Mouse (Mus musculus): ENCODE measurements around the gene Mrtfb. TPM values are rescaled to one million over a fixed set of nuclear protein-coding genes. Genes with fewer than 3 reads are reported as not detected.
"Not testable (repeated sequence)": the region's sequence is repeated elsewhere in the genome, so short reads cannot be mapped to it uniquely, and the experiment has no call there.

Mrtfb gene
- total RNA-seq, 2 experiments from 2014 or later: 23.7 to 24.0 TPM

GRCm38 (mm10) chr16:13269426-13269825, 13.1 kb downstream of the Mrtfb start:
- no peak for DNase-seq (ENCODE audit: low spot score)

DNA sequence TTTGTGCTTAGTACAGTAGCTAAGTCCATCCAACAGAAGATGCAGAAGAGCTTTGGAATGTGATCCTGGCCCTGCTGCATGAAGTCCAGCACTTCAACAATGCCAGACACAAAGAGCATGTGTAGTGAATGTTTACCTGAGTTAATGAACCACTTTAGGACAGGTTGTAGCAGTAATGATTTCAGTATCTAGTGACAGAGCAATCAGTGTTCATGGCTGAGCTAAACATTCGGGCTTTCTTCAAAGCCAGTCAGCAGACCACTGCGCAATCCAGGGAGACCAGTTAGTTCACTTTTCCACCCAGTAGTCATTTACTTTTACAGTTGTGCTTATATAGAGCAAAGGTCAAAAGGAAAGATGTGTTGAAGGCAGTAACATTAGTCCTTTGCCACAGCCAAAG, 20.0 kb downstream of the Mrtfb start:
- DNase-seq (ENCODE audit: low spot score): no peak

DNA sequence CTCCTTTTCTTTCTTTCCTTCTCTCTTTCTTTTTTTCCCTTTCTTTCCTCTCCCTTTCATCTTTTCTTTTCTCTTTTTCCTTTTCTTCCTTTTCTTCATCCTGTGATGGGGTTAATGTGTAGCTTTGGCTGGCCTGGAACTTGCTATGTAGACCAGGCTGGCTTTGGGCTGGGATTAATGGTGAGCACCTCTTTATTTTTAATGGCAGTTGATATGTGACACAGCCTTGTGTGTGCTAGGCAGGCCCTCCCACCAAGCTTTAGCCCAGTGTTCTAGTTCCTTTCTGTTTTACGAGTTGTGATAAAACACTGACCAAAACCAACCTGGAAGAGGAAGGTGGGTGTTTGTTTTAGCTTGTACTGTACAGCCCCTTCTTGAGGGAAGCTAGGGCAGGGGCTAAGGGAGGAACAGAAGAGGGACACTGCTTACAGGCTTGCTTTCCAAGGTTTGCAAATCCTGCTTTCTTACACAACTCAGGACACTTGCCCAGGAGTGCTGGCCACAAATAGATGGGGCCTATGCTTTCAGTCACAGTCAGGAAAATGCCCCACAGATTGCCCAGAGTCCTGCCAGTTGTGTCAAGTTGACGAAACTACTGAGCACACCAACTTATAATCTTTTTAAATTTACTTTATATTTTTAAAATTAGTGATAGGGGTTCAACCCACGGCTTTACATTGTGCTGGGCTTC, 20.6 kb downstream of the Mrtfb start:
- DNase-seq (ENCODE audit: low spot score): peak; percentile 49

- DNase-seq (ENCODE audit: low spot score): not testable (repeated sequence)
Observed at GRCm38 (mm10) chr16:13286425-13286824, 30.1 kb downstream of the Mrtfb start.

GRCm38 (mm10) chr16:13297860-13298259, 41.6 kb downstream of the Mrtfb start:
- DNase-seq (ENCODE audit: low spot score): no peak

GRCm38 (mm10) chr16:13298991-13299390, 42.7 kb downstream of the Mrtfb start:
- no peak for DNase-seq (ENCODE audit: low spot score)

GRCm38 (mm10) chr16:13306065-13306695, 49.9 kb downstream of the Mrtfb start:
- no peak for DNase-seq (ENCODE audit: low spot score)

GRCm38 (mm10) chr16:13310096-13310683, 53.9 kb downstream of the Mrtfb start:
- DNase-seq (ENCODE audit: low spot score): no peak

- DNase-seq (ENCODE audit: low spot score): no peak
Observed at GRCm38 (mm10) chr16:13311374-13311773, 55.1 kb downstream of the Mrtfb start.

DNA sequence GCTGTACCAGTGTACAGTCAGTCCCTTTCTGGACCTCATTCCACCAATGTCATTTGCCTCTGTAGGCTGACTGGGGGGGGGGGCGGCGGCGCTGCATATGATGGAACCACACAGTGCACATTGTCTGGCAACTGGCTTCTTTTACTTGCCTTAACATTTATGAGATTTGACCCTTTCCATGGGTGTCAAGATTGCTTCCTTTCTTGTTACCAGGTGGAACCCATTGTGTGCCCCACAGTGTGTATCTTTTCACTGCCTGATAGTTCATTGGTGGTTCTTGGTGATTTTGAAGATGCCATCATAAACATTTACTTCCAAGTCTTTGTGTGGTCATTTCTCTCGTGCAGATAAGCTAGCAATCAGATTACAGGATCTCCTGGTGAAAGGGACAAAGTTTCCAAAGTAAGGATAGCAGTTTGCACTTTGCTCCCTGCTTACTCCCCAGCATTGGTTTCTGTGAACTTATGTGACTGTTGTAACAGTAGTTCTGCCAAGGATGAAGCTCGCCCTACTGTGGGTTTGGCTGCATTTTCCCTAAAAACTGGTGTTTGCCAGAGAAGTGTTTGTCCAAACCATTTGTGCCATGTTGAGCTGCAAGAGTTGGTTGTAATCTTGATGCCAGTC, 56.9 kb downstream of the Mrtfb start:
- DNase-seq (ENCODE audit: low spot score): no peak

GRCm38 (mm10) chr16:13323751-13324150, 67.5 kb downstream of the Mrtfb start:
- no peak for DNase-seq (ENCODE audit: low spot score)

DNA sequence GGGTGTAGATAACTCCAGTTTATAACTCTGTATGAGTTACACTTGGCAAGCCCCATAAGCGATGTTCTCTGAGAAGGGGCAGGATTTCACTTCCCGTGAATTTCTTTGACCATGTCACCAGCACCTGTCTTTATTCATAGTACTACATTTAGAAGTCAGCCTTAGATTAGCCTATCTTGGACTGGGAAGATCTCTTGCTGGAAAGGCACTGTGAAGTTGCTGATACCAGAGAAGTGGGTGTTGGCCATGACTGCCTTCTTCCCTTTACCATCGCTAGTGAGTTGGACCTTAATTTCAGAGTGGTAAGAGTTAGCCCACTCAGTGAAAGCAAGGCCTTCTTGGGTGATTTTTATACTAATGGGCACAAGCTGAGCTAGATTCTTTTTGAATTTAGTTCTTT, 70.3 kb downstream of the Mrtfb start:
- peak; percentile 55 for DNase-seq (ENCODE audit: low spot score)

GRCm38 (mm10) chr16:13328646-13329045, 72.4 kb downstream of the Mrtfb start:
- no peak for DNase-seq (ENCODE audit: low spot score)

GRCm38 (mm10) chr16:13329640-13330039, 73.4 kb downstream of the Mrtfb start:
- no peak for DNase-seq (ENCODE audit: low spot score)

DNA sequence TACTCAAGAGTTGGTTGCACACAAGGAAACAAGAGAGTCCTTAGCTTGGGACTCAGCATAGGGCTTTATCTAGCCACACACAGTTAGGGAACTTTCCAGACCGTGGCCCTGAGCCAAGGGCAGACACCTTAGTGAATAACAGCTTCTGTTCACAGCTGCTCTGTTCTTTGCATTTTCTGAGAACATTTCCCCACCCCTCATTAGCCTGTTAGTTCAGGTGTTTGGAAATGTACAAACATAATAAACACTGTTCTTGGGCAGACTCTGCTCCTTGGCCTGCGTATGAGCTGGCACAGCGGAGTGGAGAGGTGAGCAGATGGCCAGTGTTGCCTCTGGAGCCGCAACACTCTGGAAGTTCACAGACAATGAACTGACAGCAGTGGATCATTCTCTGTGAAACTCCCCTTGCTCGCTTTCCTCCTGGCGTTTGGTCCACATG, 74.0 kb downstream of the Mrtfb start:
- DNase-seq (ENCODE audit: low spot score): no peak

- DNase-seq (ENCODE audit: low spot score): no peak
Observed at GRCm38 (mm10) chr16:13331898-13332297, 75.6 kb downstream of the Mrtfb start.

GRCm38 (mm10) chr16:13332536-13332935, 76.3 kb downstream of the Mrtfb start:
- peak; percentile 76 for DNase-seq (ENCODE audit: low spot score)

GRCm38 (mm10) chr16:13333781-13334341, 77.6 kb downstream of the Mrtfb start:
- DNase-seq (ENCODE audit: low spot score): no peak

- no peak for DNase-seq (ENCODE audit: low spot score)
Observed at GRCm38 (mm10) chr16:13336503-13337230, 80.4 kb downstream of the Mrtfb start.

GRCm38 (mm10) chr16:13338094-13338493, 81.8 kb downstream of the Mrtfb start:
- DNase-seq (ENCODE audit: low spot score): no peak

- DNase-seq (ENCODE audit: low spot score): no peak
Observed at GRCm38 (mm10) chr16:13339433-13339832, 83.2 kb downstream of the Mrtfb start.
